Mouse (Mus musculus) limb, embryonic 10.5 days (tissue): ENCODE measurements around the gene Sh3gl3. TPM values are rescaled to one million over a fixed set of nuclear protein-coding genes. Genes with fewer than 3 reads are reported as not detected.

Source experiments
- DNase-seq: peaks from one replicate; pipeline ENCODE4 v3.0.0-alpha.2; 2017; ENCODE audit warnings: low spot score
- H3K27ac ChIP-seq: fragments of 300-500 bp; sonication (generic); 2 replicates; pipeline ENCODE4 v1.5.1; 2016; ENCODE audit warnings: mild to moderate bottlenecking
- H3K27me3 ChIP-seq: fragments of 300-500 bp; sonication (generic); 2 replicates; pipeline ENCODE4 v1.6.1; 2016; ENCODE audit warnings: low read depth, mild to moderate bottlenecking; ENCODE audit not compliant: poor library complexity, severe bottlenecking
- H3K36me3 ChIP-seq: fragments of 300-500 bp; sonication (generic); 2 replicates; pipeline ENCODE4 v1.6.1; 2016; ENCODE audit warnings: mild to moderate bottlenecking, moderate library complexity
- H3K4me1 ChIP-seq: fragments of 300-500 bp; sonication (generic); 2 replicates; pipeline ENCODE4 v1.6.1; 2016
- H3K4me3 ChIP-seq: fragments of 300-500 bp; sonication (generic); 2 replicates; pipeline ENCODE4 v1.5.1; 2016; ENCODE audit warnings: mild to moderate bottlenecking, moderate library complexity
- H3K9me3 ChIP-seq: fragments of 300-500 bp; sonication (generic); replicated peaks from 2 replicates; pipeline ENCODE4 v1.6.1; 2016; ENCODE audit warnings: mild to moderate bottlenecking
- WGBS: fragments of 180-500 bp; shearing (Covaris S2); methylation state at CpG from one replicate; pipeline ENCODE4 v1.1.7; 2016; 5-methylcytosine and 5-hydroxymethylcytosine counted together
- polyA plus RNA-seq: library from polyadenylated mRNA; unstranded; fragments of >200 nt; fragmentation: Nextera tagmentation; extraction: Ambion mirVana; gene quantifications from 2 replicates; pipeline ENCODE4 v1.2.1, GENCODE M21; 2016

The Sh3gl3 gene
- polyA plus RNA-seq, 1 experiment from 2014 or later = 15.6 TPM

DNA sequence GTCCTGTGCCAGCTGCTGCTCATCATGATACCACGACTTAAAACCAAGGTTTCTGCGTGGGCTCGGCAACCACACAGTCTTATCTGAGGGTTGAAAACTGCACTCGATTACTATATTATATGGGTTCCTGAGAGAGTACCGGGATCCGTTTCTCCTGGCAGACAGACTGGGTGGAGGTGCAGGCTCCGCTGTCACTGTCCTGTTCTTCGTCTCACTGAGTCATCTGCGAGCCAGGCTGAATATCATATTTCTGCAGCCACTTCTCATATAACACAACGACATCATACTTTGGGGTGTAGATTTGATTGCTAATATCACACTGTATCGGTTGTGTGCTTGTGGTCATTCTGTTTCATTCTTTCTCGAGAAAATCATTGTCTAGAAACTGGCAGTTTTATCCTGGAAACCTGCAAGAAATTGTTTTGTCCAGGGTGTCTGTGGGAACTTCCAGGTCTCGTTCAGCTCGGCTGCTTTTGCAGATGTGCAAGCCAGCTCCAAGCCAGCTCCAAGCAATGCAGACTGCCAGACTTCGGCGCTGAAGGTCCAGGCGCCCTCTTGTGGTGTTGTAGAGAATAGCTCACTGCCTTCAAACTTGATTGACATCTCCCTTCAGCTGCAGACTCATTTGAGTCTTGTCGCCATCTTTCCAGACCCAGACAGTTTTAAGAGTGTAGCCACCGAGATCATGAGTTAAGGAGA lies 100.5 kb downstream of the Sh3gl3 start:
- no peaks in the 10 kb centered on the region for H3K27me3 ChIP-seq
- peaks cover 8% of the 10 kb centered on the region; the same call in 1 of the 2 replicates for H3K4me1 ChIP-seq
- no peaks in the 10 kb centered on the region for H3K36me3 ChIP-seq
- H3K4me3 ChIP-seq = no peak overlapping the region
- no peaks in the 10 kb centered on the region for H3K9me3 ChIP-seq
- DNase-seq = peak; percentile 73
- no peak overlapping the region for H3K27ac ChIP-seq
- 54% methylated on average over 19 of the region's 19 CpGs for WGBS

DNA sequence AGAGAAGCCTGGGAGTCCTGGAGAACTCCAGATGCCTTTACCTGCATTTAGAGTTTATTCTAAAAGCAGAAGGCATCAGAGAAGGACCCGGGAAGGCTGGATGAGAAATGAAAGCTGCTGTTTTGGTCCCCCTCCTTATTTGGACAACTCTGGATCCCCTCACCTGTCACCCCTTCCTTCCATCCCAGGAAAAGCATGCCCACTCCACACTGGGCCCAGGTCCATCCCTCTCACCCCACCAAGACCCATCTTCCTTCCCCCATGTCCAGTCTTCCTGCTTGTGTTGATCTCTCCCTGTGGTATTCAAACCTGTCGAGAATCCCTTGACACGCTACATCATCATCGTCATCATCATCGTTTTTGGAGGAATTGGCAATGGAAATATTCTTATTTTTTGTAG lies 101.3 kb downstream of the Sh3gl3 start:
- H3K4me3 ChIP-seq = no peak overlapping the region
- no peaks in the 10 kb centered on the region for H3K36me3 ChIP-seq
- no peaks in the 10 kb centered on the region for H3K9me3 ChIP-seq
- no peak overlapping the region for H3K27ac ChIP-seq
- no peak for DNase-seq
- H3K4me1 ChIP-seq = peaks cover 8% of the 10 kb centered on the region; the same call in 1 of the 2 replicates
- 94% methylated on average over 5 of the region's 5 CpGs for WGBS
- no peaks in the 10 kb centered on the region for H3K27me3 ChIP-seq

DNA sequence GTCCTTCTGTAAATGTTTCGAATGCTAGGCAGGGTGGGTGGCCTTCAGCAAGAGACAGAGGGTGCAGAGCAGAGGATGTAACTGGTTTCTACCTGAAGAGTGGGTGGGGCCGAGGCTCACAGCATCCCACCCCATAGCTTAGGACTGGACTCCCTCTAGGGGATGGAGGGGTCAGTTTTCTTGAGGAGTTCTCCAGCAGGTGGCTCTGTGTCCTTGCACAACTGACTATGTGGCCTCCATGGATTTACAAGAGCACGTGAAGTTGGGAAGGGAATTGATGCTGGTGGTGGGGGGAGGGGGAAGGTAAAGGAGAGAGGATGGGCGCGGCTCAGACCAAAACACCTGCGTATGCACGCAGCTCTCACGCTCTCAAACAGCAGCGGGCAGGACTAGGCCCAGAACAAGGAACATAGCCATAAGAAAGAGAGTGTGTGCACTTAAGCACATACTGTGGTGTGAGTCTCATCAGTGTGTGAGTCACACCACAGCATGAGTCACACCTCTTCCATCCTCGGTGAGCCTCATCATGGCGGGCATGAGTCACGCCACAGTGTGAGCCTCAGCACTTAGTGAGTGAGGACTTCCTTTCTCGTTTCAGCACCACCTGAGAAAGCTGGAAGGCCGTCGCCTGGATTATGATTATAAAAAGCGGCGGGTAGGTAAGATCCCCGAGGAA lies 102.0 kb downstream of the Sh3gl3 start:
- WGBS = 72% methylated on average over 18 of the region's 18 CpGs
- no peak overlapping the region for H3K27ac ChIP-seq
- no peak overlapping the region for H3K4me3 ChIP-seq
- DNase-seq = no peak
- no peaks in the 10 kb centered on the region for H3K27me3 ChIP-seq
- no peaks in the 10 kb centered on the region for H3K36me3 ChIP-seq
- peaks cover 8% of the 10 kb centered on the region; the same call in 1 of the 2 replicates for H3K4me1 ChIP-seq
- no peaks in the 10 kb centered on the region for H3K9me3 ChIP-seq

DNA sequence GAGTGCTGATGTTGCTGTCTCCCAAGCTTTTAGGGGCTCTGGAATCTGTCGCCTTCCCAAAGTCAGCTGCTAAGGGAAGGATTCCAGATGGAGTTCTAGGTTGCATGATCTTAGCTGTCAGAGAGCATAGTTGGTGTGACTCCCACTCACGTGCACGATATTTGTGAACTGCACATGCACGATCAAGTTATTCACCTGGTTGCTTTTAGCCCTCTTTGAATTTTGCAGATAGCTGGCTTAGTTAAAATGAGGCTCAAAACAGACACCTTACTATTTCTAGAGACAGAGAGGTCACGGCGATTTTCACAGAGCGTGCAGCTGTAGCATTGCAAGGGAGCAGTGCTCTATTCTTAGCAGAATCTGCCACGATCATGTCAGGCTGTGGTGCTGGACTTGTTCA lies 108.4 kb downstream of the Sh3gl3 start:
- H3K27ac ChIP-seq = no peak overlapping the region
- H3K9me3 ChIP-seq = no peaks in the 10 kb centered on the region
- H3K4me3 ChIP-seq = no peak overlapping the region
- no peaks in the 10 kb centered on the region for H3K36me3 ChIP-seq
- H3K27me3 ChIP-seq = no peaks in the 10 kb centered on the region
- 91% methylated on average over 8 of the region's 8 CpGs for WGBS
- no peak for DNase-seq
- H3K4me1 ChIP-seq = no peaks in the 10 kb centered on the region

DNA sequence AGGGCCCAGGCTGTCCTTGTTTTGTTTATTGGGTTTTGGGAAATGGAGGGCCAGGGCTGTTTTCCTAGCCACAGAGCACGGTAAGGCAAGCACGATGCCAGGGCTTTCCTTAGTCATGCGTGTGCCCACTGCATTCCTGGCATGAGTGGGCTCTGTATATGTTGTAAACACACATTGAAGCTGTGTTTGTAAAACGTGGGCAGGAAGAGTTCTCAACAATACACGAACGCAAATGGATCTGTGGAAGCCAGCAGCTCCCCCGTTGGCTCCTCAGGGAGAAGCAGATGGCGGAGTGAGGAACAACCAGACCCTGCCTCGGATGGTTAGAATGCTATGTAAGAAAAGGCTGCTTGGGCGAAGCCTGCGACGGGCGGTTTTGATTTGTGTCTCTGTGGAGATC lies 108.8 kb downstream of the Sh3gl3 start:
- Histone ChIP-seq H3K4me3 (no peak overlapping the region), H3K27ac (no peak overlapping the region)

DNA sequence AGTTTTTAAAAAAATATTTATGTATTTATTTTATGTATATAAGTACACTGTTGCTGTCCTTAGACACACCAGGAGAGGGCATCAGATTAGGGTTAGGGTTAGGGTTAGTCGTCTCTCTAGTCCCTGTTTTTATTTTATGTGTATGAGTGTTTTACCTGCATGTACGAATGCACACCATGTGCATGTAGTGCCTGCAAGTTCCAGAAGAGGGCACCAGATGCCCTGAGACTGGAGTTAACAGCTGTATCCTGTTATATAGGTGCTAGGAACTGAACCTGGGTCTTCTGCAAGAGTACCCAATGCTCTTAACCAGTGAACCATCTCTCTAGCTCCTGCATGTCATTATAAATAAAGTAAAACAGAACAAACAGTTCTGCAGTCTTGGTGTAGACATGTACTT lies 113.6 kb downstream of the Sh3gl3 start:
- Histone ChIP-seq H3K27ac (no peak overlapping the region), H3K4me1 (no peaks in the 10 kb centered on the region), H3K27me3 (no peaks in the 10 kb centered on the region), H3K4me3 (no peak overlapping the region), H3K36me3 (no peaks in the 10 kb centered on the region), H3K9me3 (no peaks in the 10 kb centered on the region)
- 95% methylated on average over 2 of the region's 2 CpGs for WGBS
- DNase-seq = no peak

More for the DNA sequence above, 108.8 kb downstream of the Sh3gl3 start:
- no peaks in the 10 kb centered on the region for H3K4me1 ChIP-seq
- DNase-seq = no peak
- no peaks in the 10 kb centered on the region for H3K9me3 ChIP-seq
- WGBS = 82% methylated on average over 13 of the region's 13 CpGs
- no peaks in the 10 kb centered on the region for H3K27me3 ChIP-seq
- no peaks in the 10 kb centered on the region for H3K36me3 ChIP-seq

DNA sequence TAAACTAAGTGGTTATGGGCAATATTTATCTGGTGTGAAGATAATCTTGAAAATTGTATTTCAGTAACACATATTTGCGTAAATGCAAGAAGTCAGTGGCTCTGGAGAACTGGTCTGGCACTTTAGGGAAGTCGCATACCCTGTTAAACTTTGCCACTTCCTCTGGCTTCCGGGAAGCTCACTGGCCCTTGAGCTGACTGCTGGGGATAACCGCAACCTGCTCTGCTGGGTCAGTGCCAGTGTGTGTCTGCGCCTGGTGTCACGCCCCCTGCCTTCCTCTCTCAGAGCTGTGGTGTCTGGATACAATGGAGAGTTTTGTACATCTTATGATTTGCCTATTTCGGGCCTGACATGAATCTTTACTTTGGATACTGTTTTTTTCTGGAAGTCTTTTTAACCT lies 119.8 kb downstream of the Sh3gl3 start:
- Histone ChIP-seq H3K27ac (no peak overlapping the region), H3K4me1 (peaks cover 19% of the 10 kb centered on the region), H3K27me3 (no peaks in the 10 kb centered on the region), H3K9me3 (no peaks in the 10 kb centered on the region), H3K4me3 (no peak overlapping the region), H3K36me3 (no peaks in the 10 kb centered on the region)
- WGBS = 89% methylated on average over 7 of the region's 7 CpGs
- DNase-seq = no peak

DNA sequence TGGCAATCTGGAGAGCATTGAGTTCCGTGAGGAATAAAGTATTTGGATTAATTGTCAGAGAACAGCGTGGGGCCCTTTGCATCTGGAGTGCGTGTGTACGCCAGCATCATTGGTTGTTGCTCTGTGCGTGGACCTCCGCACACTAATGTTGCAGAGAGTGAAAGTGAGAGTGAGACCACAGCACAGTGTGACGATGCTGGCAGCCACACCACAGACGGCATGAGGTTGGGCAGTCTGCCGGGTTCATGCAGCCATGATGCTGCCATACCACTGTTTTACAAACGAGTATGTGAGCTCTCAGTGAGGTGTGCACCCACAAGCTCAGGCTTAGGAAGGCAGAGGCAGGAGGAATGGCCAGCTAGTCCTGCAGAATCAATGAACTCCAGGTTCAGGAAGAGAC lies 120.4 kb downstream of the Sh3gl3 start:
- Histone ChIP-seq H3K4me1 (peaks cover 19% of the 10 kb centered on the region), H3K36me3 (no peaks in the 10 kb centered on the region), H3K27me3 (no peaks in the 10 kb centered on the region), H3K27ac (peak overlapping the region; percentile 26; the same call in 1 of the 2 replicates), H3K9me3 (no peaks in the 10 kb centered on the region), H3K4me3 (no peak overlapping the region)
- WGBS = 86% methylated on average over 10 of the region's 10 CpGs
- no peak for DNase-seq

DNA sequence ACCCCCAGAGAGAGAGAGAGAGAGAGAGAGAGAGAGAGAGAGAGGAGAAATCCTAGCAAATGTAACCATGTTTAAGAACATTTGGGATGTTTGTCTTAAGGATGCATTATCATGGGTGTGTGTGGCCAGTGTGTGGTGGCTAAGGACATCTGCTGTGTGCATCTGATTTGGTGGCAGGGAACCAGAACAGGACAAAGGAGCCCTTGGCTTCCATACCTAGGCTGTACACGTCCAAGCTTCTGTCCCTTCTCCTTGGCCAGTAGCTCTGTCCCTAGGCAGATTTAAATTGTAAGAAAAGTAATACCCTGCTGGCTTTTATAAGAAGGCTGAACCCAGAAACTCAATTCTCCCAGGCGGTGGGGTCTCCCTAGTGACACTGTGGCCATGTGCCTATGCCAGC lies 121.0 kb downstream of the Sh3gl3 start:
- H3K27me3 ChIP-seq = no peaks in the 10 kb centered on the region
- no peaks in the 10 kb centered on the region for H3K36me3 ChIP-seq
- 77% methylated on average over 2 of the region's 2 CpGs for WGBS
- DNase-seq = no peak
- H3K4me1 ChIP-seq = peaks cover 19% of the 10 kb centered on the region
- H3K9me3 ChIP-seq = no peaks in the 10 kb centered on the region
- no peak overlapping the region for H3K4me3 ChIP-seq
- 0 out of 2 replicates have a peak overlapping the region, but pooled peaks have one; percentile 26 for H3K27ac ChIP-seq

DNA sequence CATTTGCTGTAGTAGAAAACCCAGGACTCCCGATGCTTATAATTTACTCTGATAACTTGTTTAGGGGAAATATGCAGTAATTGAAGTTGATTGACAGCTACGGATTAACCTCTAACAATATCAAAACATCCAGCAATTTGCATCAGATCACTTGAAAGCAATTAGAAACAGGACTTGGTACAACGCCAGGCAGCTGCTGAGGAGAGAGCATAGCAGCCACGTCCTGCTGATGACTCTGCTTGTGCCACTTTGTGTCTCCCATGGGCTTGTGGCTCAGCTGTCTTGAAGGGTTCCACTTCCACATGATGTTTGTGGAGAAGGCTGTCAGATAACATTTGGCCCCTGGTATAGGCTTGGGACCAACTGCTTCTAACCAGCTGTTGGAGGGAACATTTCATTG lies 134.8 kb downstream of the Sh3gl3 start:
- H3K9me3 ChIP-seq = no peaks in the 10 kb centered on the region
- 87% methylated on average over 4 of the region's 4 CpGs for WGBS
- no peak for DNase-seq
- no peak overlapping the region for H3K27ac ChIP-seq
- H3K4me1 ChIP-seq = peaks cover 4% of the 10 kb centered on the region; the same call in 1 of the 2 replicates
- no peak overlapping the region for H3K4me3 ChIP-seq
- H3K36me3 ChIP-seq = no peaks in the 10 kb centered on the region
- H3K27me3 ChIP-seq = no peaks in the 10 kb centered on the region

DNA sequence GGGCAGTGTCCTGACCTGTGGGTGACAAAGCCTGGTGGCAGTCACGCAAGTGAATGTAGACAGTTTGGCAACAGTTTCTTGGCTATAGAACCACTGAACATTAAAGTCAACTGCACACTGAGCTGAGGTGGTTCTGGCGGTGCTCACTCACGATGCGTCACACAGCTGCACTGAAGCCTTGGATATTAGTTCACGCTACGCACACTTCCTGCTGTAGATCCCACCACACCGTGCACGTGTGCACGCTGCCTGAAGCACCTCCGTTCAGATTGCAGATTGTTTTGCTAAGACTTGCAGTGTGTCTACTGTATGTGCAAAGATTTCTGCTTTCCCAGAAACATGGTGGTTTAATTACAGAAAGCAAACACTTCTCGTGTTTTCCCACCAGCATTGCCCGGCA lies 144.9 kb downstream of the Sh3gl3 start:
- no peaks in the 10 kb centered on the region for H3K9me3 ChIP-seq
- H3K4me3 ChIP-seq = no peak overlapping the region
- H3K27ac ChIP-seq = no peak overlapping the region
- no peaks in the 10 kb centered on the region for H3K27me3 ChIP-seq
- 87% methylated on average over 12 of the region's 12 CpGs for WGBS
- peaks cover 7% of the 10 kb centered on the region; the same call in 1 of the 2 replicates for H3K4me1 ChIP-seq
- H3K36me3 ChIP-seq = no peaks in the 10 kb centered on the region
- DNase-seq = no peak

DNA sequence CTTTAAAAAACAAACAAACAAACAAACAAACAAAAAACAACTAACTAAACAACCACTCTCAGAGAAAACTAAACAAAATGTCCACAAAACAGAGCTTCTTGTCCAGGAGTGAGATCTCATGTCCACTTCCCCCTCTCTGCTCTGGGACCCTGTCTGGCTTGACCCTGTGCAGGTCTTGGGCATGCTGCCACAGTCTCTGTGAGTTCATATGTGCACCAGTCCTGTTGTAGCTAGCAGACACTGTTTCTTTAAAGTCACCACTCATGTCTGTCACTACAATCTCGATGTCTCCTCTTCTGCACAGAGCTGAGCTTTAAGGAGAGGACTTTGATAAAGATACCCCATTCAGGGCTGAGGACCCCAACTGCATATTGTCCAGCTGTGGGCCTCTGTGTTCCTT lies 153.0 kb downstream of the Sh3gl3 start:
- Histone ChIP-seq H3K27ac (no peak overlapping the region), H3K36me3 (no peaks in the 10 kb centered on the region), H3K4me1 (no peaks in the 10 kb centered on the region), H3K9me3 (no peaks in the 10 kb centered on the region), H3K4me3 (no peak overlapping the region), H3K27me3 (peaks cover 2% of the 10 kb centered on the region; the same call in 1 of the 2 replicates)
- 79% methylated on average over 1 of the region's 1 CpGs for WGBS
- no peak for DNase-seq

DNA sequence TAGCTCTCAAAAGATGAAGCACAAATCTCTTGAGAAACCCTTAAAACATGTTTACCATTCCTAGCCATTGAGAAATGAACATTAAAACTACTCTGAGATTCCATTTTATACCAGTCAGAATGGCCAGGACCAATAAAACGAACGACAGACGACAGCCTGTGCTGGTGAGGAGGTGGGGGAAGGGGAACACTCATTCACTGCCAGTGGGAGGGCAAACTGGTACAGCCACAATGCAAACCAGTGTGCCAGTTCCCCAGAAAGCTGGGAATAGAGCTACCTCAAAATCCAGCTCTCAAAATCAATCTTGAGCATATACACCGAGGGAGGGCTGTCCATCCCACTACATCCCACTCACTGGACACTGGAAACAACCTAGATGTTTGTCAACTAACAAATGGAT lies 153.6 kb downstream of the Sh3gl3 start:
- Histone ChIP-seq H3K27me3 (peaks cover 5% of the 10 kb centered on the region; the same call in 1 of the 2 replicates), H3K9me3 (no peaks in the 10 kb centered on the region), H3K36me3 (no peaks in the 10 kb centered on the region), H3K4me1 (no peaks in the 10 kb centered on the region), H3K4me3 (no peak overlapping the region), H3K27ac (no peak overlapping the region)
- no peak for DNase-seq
- WGBS = 44% methylated on average over 4 of the region's 4 CpGs
